Comparison of ENCODE assay signal across 8 mouse cellular contexts in genomic region chrX:159414130-159414828, GRCm38 (mm10). TPM values are rescaled to one million over a fixed set of nuclear protein-coding genes. Genes with fewer than 3 reads are reported as not detected.
A peak's percentile ranks its signal among the peaks of the same experiment; 100 is the strongest.
DNase-seq lines count a peak whose midpoint lies in the region; ATAC-seq and TF ChIP-seq lines count a peak whose summit lies in the region.

TSS of gene Map7d2 (plus strand) at chrX:159414572.

- TF ChIP-seq CTCF in ES-Bruce4 (IDR thresholded peaks at IDR 0.05; ENCODE audit: low read depth, low read length): no peak
- no peak for TF ChIP-seq CTCF in testis, adult 2 months (IDR thresholded peaks at IDR 0.05; ENCODE audit: control insufficient read depth, insufficient read depth, insufficient replicate concordance, low read depth, low read length)

- intact Hi-C loops in heart, postnatal 14 days (cut with DNase I): no loop called here

- DNase-seq in CD4-positive helper T cell, adult 2 months (ENCODE audit: low read depth, low spot score): peak; percentile 4
- peak; percentile 18 to 34 for DNase-seq in cerebellum, postnatal 4 days (ENCODE audit: low spot score in 2 of 2)
- peak; percentile 4 to 5 for DNase-seq in heart, postnatal 14 days
- peak; percentile 22 to 28 for DNase-seq in left cerebral cortex, adult 9 months (ENCODE audit: low spot score in 2 of 2)
- peak; percentile 81 for DNase-seq in midbrain, embryonic 14.5 days

- TF ChIP-seq EP300 in ES-Bruce4 (IDR thresholded peaks at IDR 0.05; ENCODE audit: insufficient read depth, low read depth, low read length): no peak

- peak; percentile 90 for ATAC-seq in midbrain, embryonic 14.5 days (ENCODE audit: low FRiP score, low TSS enrichment)
- ATAC-seq in activated CD4-positive, CD25-positive, alpha-beta regulatory T cell, adult 4 months: no peak

- H3K27ac ChIP-seq in ES-Bruce4 (ENCODE audit: insufficient read depth, low read length): no peak within 1 kb of the TSS
- H3K27ac ChIP-seq in midbrain, embryonic 14.5 days (replicated peaks; ENCODE audit: low read depth, low read length): peak within 1 kb of the TSS; percentile 70
- peak within 1 kb of the TSS; percentile 77 for H3K27ac ChIP-seq in testis, adult 2 months (ENCODE audit: control insufficient read depth, insufficient read depth, low read depth, low read length)

- TF ChIP-seq POLR2A in ES-Bruce4 (IDR thresholded peaks at IDR 0.05; ENCODE audit: insufficient read depth, low read length): no peak
- no peak for TF ChIP-seq POLR2A in testis, adult 2 months (IDR thresholded peaks at IDR 0.05; ENCODE audit: control insufficient read depth, low read depth, low read length)

- H3K4me2 ChIP-seq in midbrain, embryonic 14.5 days (ENCODE audit: low read length): peak within 1 kb of the TSS; percentile 63

- peak within 1 kb of the TSS; percentile 77 for H3K4me3 ChIP-seq in ES-Bruce4 (ENCODE audit: low read depth, low read length)
- peak within 1 kb of the TSS; percentile 55 for H3K4me3 ChIP-seq in midbrain, embryonic 14.5 days (replicated peaks; ENCODE audit: low read depth, low read length)
- peak within 1 kb of the TSS; percentile 84 for H3K4me3 ChIP-seq in testis, adult 2 months (ENCODE audit: control insufficient read depth, low read depth, low read length)

- no peaks in the 10 kb centered on the region for H3K36me3 ChIP-seq in ES-Bruce4 (ENCODE audit: control insufficient read depth, insufficient read depth, low read length, poor library complexity, severe bottlenecking)
- no peaks in the 10 kb centered on the region for H3K36me3 ChIP-seq in midbrain, embryonic 14.5 days (ENCODE audit: control insufficient read depth, insufficient read depth, low read length)
- H3K36me3 ChIP-seq in testis, adult 2 months (ENCODE audit: control insufficient read depth, insufficient read depth, low read length): no peaks in the 10 kb centered on the region

- no peaks in the 10 kb centered on the region for H3K27me3 ChIP-seq in ES-Bruce4 (ENCODE audit: control insufficient read depth, insufficient read depth, low read length, poor library complexity, severe bottlenecking)
- H3K27me3 ChIP-seq in midbrain, embryonic 14.5 days (ENCODE audit: control insufficient read depth, insufficient read depth, low read length): no peaks in the 10 kb centered on the region
- H3K27me3 ChIP-seq in testis, adult 2 months (ENCODE audit: control insufficient read depth, insufficient read depth, low read length): no peaks in the 10 kb centered on the region

- peak within 1 kb of the TSS; percentile 82 for H3K9ac ChIP-seq in ES-Bruce4 (ENCODE audit: low read depth, poor library complexity, severe bottlenecking)
- peak within 1 kb of the TSS; percentile 62 for H3K9ac ChIP-seq in midbrain, embryonic 14.5 days (replicated peaks; ENCODE audit: low read length)

- no peaks in the 10 kb centered on the region for H3K4me1 ChIP-seq in ES-Bruce4 (ENCODE audit: control insufficient read depth, insufficient read depth, low read length)
- no peaks in the 10 kb centered on the region for H3K4me1 ChIP-seq in midbrain, embryonic 14.5 days (ENCODE audit: control insufficient read depth, insufficient read depth, low read length)
- H3K4me1 ChIP-seq in testis, adult 2 months (ENCODE audit: control insufficient read depth, insufficient read depth, low read length): no peaks in the 10 kb centered on the region

- no peaks in the 10 kb centered on the region; the same call in 1 of the 2 replicates for H3K9me3 ChIP-seq in ES-Bruce4 (replicated peaks; ENCODE audit: control insufficient read depth, insufficient read depth, low read length, poor library complexity, severe bottlenecking)
- no peaks in the 10 kb centered on the region for H3K9me3 ChIP-seq in midbrain, embryonic 14.5 days (ENCODE audit: control insufficient read depth, low read length)

- 19% methylated on average over 29 of the region's 83 CpGs for WGBS in midbrain, embryonic 14.5 days

RNA-seq across cellular contexts. Expression of gene Map7d2, which starts in this region (rescaled TPM):
- 14.4 and 16.8 TPM in 2 replicates for polyA plus RNA-seq in ES-Bruce4 (2011; ENCODE audit: insufficient read depth, insufficient read length, low read depth, missing spikeins)
- total RNA-seq in heart, postnatal 14 days (2021): under 1 TPM; 0.31 to 0.59 TPM
- polyA plus RNA-seq in midbrain, embryonic 14.5 days (2014; fragmentation: Nextera tagmentation; extraction: Ambion mirVana): 31.5 and 32.7 TPM in 2 replicates
- 0.78 and 0.99 TPM in 2 replicates for polyA plus RNA-seq in testis, adult 2 months (2012; rRNA removed)
- not detected for polyA plus RNA-seq in activated CD4-positive, CD25-positive, alpha-beta regulatory T cell, adult 4 months (2017; shearing (Covaris generic))

Comparison
In these comparisons a context has a peak if more than half of its experiments do, and no peak if none do; other contexts are left out.
1. Peak in DNase-seq in heart, postnatal 14 days; RNA of the gene not detected or under 1 TPM.
2. DNase-seq: peak in every context shown above with its lines; median percentile 81 in midbrain, embryonic 14.5 days; 26 in cerebellum, postnatal 4 days; 25 in left cerebral cortex, adult 9 months; 4 in heart, postnatal 14 days; 4 in CD4-positive helper T cell, adult 2 months.